Mouse (Mus musculus): ENCODE measurements around the gene Csrnp3. TPM values are rescaled to one million over a fixed set of nuclear protein-coding genes. Genes with fewer than 3 reads are reported as not detected.

Gene Csrnp3
- polyA plus RNA-seq, 1 experiment from 2014 or later = 3.1 TPM

GRCm38 (mm10) chr2:65956727-65957126 lies 111.2 kb downstream of the Csrnp3 start:
- no peaks in the 10 kb centered on the region for H3K9me3 ChIP-seq (ENCODE audit: control insufficient read depth, low read length)
- H3K4me2 ChIP-seq (replicated peaks; ENCODE audit: low read depth, low read length) = no peak overlapping the region
- H3K27ac ChIP-seq (ENCODE audit: low read depth, low read length) = no peak overlapping the region
- H3K36me3 ChIP-seq (ENCODE audit: control insufficient read depth, insufficient read depth, low read length) = no peaks in the 10 kb centered on the region
- no peak overlapping the region for H3K4me3 ChIP-seq (ENCODE audit: low read length)
- no peak for ATAC-seq (ENCODE audit: low FRiP score, low TSS enrichment)
- 82% methylated on average over 9 of the region's 9 CpGs for WGBS
- H3K9ac ChIP-seq (ENCODE audit: low read depth, low read length) = no peak overlapping the region
- no peaks in the 10 kb centered on the region for H3K27me3 ChIP-seq (ENCODE audit: control insufficient read depth, insufficient read depth, low read length)
- H3K4me1 ChIP-seq (ENCODE audit: control insufficient read depth, insufficient read depth, low read length) = no peaks in the 10 kb centered on the region

- no peak for ATAC-seq (ENCODE audit: low FRiP score, low TSS enrichment)
- no peak overlapping the region for H3K4me2 ChIP-seq (replicated peaks; ENCODE audit: low read depth, low read length)
- no peak overlapping the region for H3K27ac ChIP-seq (ENCODE audit: low read depth, low read length)
- no peaks in the 10 kb centered on the region for H3K9me3 ChIP-seq (ENCODE audit: control insufficient read depth, low read length)
- no peaks in the 10 kb centered on the region for H3K4me1 ChIP-seq (ENCODE audit: control insufficient read depth, insufficient read depth, low read length)
- 60% methylated on average over 4 of the region's 4 CpGs for WGBS
- no peaks in the 10 kb centered on the region for H3K27me3 ChIP-seq (ENCODE audit: control insufficient read depth, insufficient read depth, low read length)
- H3K9ac ChIP-seq (ENCODE audit: low read depth, low read length) = no peak overlapping the region
- H3K4me3 ChIP-seq (ENCODE audit: low read length) = no peak overlapping the region
- H3K36me3 ChIP-seq (ENCODE audit: control insufficient read depth, insufficient read depth, low read length) = no peaks in the 10 kb centered on the region
Measured at GRCm38 (mm10) chr2:65963420-65963819, 117.9 kb downstream of the Csrnp3 start.

- H3K27me3 ChIP-seq (ENCODE audit: control insufficient read depth, insufficient read depth, low read length) = no peaks in the 10 kb centered on the region
- WGBS = 71% methylated on average over 4 of the region's 4 CpGs
- no peaks in the 10 kb centered on the region for H3K36me3 ChIP-seq (ENCODE audit: control insufficient read depth, insufficient read depth, low read length)
- no peak for ATAC-seq (ENCODE audit: low FRiP score, low TSS enrichment)
- H3K4me3 ChIP-seq (ENCODE audit: low read length) = no peak overlapping the region
- H3K4me2 ChIP-seq (replicated peaks; ENCODE audit: low read depth, low read length) = no peak overlapping the region
- H3K9me3 ChIP-seq (ENCODE audit: control insufficient read depth, low read length) = no peaks in the 10 kb centered on the region
- no peak overlapping the region for H3K9ac ChIP-seq (ENCODE audit: low read depth, low read length)
- H3K27ac ChIP-seq (ENCODE audit: low read depth, low read length) = no peak overlapping the region
- no peaks in the 10 kb centered on the region for H3K4me1 ChIP-seq (ENCODE audit: control insufficient read depth, insufficient read depth, low read length)
Measured at GRCm38 (mm10) chr2:65968810-65969209, 123.2 kb downstream of the Csrnp3 start.

- no peaks in the 10 kb centered on the region for H3K27me3 ChIP-seq (ENCODE audit: control insufficient read depth, insufficient read depth, low read length)
- no peaks in the 10 kb centered on the region for H3K9me3 ChIP-seq (ENCODE audit: control insufficient read depth, low read length)
- no peak overlapping the region for H3K4me3 ChIP-seq (ENCODE audit: low read length)
- H3K4me2 ChIP-seq (replicated peaks; ENCODE audit: low read depth, low read length) = no peak overlapping the region
- H3K27ac ChIP-seq (ENCODE audit: low read depth, low read length) = no peak overlapping the region
- H3K36me3 ChIP-seq (ENCODE audit: control insufficient read depth, insufficient read depth, low read length) = no peaks in the 10 kb centered on the region
- 96% methylated on average over 4 of the region's 4 CpGs for WGBS
- no peaks in the 10 kb centered on the region for H3K4me1 ChIP-seq (ENCODE audit: control insufficient read depth, insufficient read depth, low read length)
- ATAC-seq (ENCODE audit: low FRiP score, low TSS enrichment) = no peak
- no peak overlapping the region for H3K9ac ChIP-seq (ENCODE audit: low read depth, low read length)
Measured at GRCm38 (mm10) chr2:65973907-65974306, 128.3 kb downstream of the Csrnp3 start.

- no peak for ATAC-seq (ENCODE audit: low FRiP score, low TSS enrichment)
- Histone ChIP-seq H3K9ac (ENCODE audit: low read depth, low read length) (no peak overlapping the region), H3K4me2 (replicated peaks; ENCODE audit: low read depth, low read length) (no peak overlapping the region), H3K36me3 (ENCODE audit: control insufficient read depth, insufficient read depth, low read length) (no peaks in the 10 kb centered on the region), H3K4me1 (ENCODE audit: control insufficient read depth, insufficient read depth, low read length) (no peaks in the 10 kb centered on the region), H3K27me3 (ENCODE audit: control insufficient read depth, insufficient read depth, low read length) (no peaks in the 10 kb centered on the region), H3K27ac (ENCODE audit: low read depth, low read length) (no peak overlapping the region), H3K4me3 (ENCODE audit: low read length) (no peak overlapping the region), H3K9me3 (ENCODE audit: control insufficient read depth, low read length) (no peaks in the 10 kb centered on the region)
- 87% methylated on average over 5 of the region's 5 CpGs for WGBS
Measured at GRCm38 (mm10) chr2:65975383-65975782, 129.8 kb downstream of the Csrnp3 start.

GRCm38 (mm10) chr2:65979338-65980053 lies 133.9 kb downstream of the Csrnp3 start:
- H3K9me3 ChIP-seq (ENCODE audit: control insufficient read depth, low read length) = no peaks in the 10 kb centered on the region
- H3K4me1 ChIP-seq (ENCODE audit: control insufficient read depth, insufficient read depth, low read length) = no peaks in the 10 kb centered on the region
- H3K27me3 ChIP-seq (ENCODE audit: control insufficient read depth, insufficient read depth, low read length) = no peaks in the 10 kb centered on the region
- H3K4me2 ChIP-seq (replicated peaks; ENCODE audit: low read depth, low read length) = no peak overlapping the region
- H3K9ac ChIP-seq (ENCODE audit: low read depth, low read length) = no peak overlapping the region
- WGBS = 48% methylated on average over 17 of the region's 17 CpGs
- no peaks in the 10 kb centered on the region for H3K36me3 ChIP-seq (ENCODE audit: control insufficient read depth, insufficient read depth, low read length)
- H3K4me3 ChIP-seq (ENCODE audit: low read length) = no peak overlapping the region
- no peak overlapping the region for H3K27ac ChIP-seq (ENCODE audit: low read depth, low read length)
- 0 out of 2 replicates have a peak, but pooled peaks have one; percentile 55 for ATAC-seq (ENCODE audit: low FRiP score, low TSS enrichment)

GRCm38 (mm10) chr2:65981470-65981869 lies 135.9 kb downstream of the Csrnp3 start:
- H3K4me1 ChIP-seq (ENCODE audit: control insufficient read depth, insufficient read depth, low read length) = no peaks in the 10 kb centered on the region
- WGBS = 90% methylated on average over 6 of the region's 6 CpGs
- H3K36me3 ChIP-seq (ENCODE audit: control insufficient read depth, insufficient read depth, low read length) = no peaks in the 10 kb centered on the region
- H3K9ac ChIP-seq (ENCODE audit: low read depth, low read length) = no peak overlapping the region
- H3K9me3 ChIP-seq (ENCODE audit: control insufficient read depth, low read length) = no peaks in the 10 kb centered on the region
- H3K4me3 ChIP-seq (ENCODE audit: low read length) = no peak overlapping the region
- no peaks in the 10 kb centered on the region for H3K27me3 ChIP-seq (ENCODE audit: control insufficient read depth, insufficient read depth, low read length)
- ATAC-seq (ENCODE audit: low FRiP score, low TSS enrichment) = no peak
- H3K4me2 ChIP-seq (replicated peaks; ENCODE audit: low read depth, low read length) = no peak overlapping the region
- H3K27ac ChIP-seq (ENCODE audit: low read depth, low read length) = no peak overlapping the region

GRCm38 (mm10) chr2:65981965-65982364 lies 136.4 kb downstream of the Csrnp3 start:
- no peak overlapping the region for H3K27ac ChIP-seq (ENCODE audit: low read depth, low read length)
- WGBS = 28% methylated on average over 4 of the region's 4 CpGs
- no peak overlapping the region for H3K9ac ChIP-seq (ENCODE audit: low read depth, low read length)
- no peaks in the 10 kb centered on the region for H3K27me3 ChIP-seq (ENCODE audit: control insufficient read depth, insufficient read depth, low read length)
- no peaks in the 10 kb centered on the region for H3K36me3 ChIP-seq (ENCODE audit: control insufficient read depth, insufficient read depth, low read length)
- ATAC-seq (ENCODE audit: low FRiP score, low TSS enrichment) = no peak
- no peaks in the 10 kb centered on the region for H3K9me3 ChIP-seq (ENCODE audit: control insufficient read depth, low read length)
- no peak overlapping the region for H3K4me3 ChIP-seq (ENCODE audit: low read length)
- no peak overlapping the region for H3K4me2 ChIP-seq (replicated peaks; ENCODE audit: low read depth, low read length)
- no peaks in the 10 kb centered on the region for H3K4me1 ChIP-seq (ENCODE audit: control insufficient read depth, insufficient read depth, low read length)

GRCm38 (mm10) chr2:65985706-65986105 lies 140.1 kb downstream of the Csrnp3 start:
- Histone ChIP-seq H3K36me3 (ENCODE audit: control insufficient read depth, insufficient read depth, low read length) (no peaks in the 10 kb centered on the region), H3K4me2 (replicated peaks; ENCODE audit: low read depth, low read length) (no peak overlapping the region), H3K9me3 (ENCODE audit: control insufficient read depth, low read length) (no peaks in the 10 kb centered on the region), H3K27ac (ENCODE audit: low read depth, low read length) (no peak overlapping the region), H3K27me3 (ENCODE audit: control insufficient read depth, insufficient read depth, low read length) (no peaks in the 10 kb centered on the region), H3K9ac (ENCODE audit: low read depth, low read length) (no peak overlapping the region), H3K4me1 (ENCODE audit: control insufficient read depth, insufficient read depth, low read length) (peaks cover 4% of the 10 kb centered on the region; the same call in 1 of the 2 replicates), H3K4me3 (ENCODE audit: low read length) (no peak overlapping the region)
- 84% methylated on average over 4 of the region's 4 CpGs for WGBS
- no peak for ATAC-seq (ENCODE audit: low FRiP score, low TSS enrichment)

All from kidney, embryonic 14.5 days (tissue).